Mouse (Mus musculus): ENCODE measurements at regions not wholly inside any gene's neighbourhood (a gene's known extent, or its start where the extent isn't known, plus 50 kb on each side); places are given as distances from the start of the nearest gene placed in this dataset.

DNA sequence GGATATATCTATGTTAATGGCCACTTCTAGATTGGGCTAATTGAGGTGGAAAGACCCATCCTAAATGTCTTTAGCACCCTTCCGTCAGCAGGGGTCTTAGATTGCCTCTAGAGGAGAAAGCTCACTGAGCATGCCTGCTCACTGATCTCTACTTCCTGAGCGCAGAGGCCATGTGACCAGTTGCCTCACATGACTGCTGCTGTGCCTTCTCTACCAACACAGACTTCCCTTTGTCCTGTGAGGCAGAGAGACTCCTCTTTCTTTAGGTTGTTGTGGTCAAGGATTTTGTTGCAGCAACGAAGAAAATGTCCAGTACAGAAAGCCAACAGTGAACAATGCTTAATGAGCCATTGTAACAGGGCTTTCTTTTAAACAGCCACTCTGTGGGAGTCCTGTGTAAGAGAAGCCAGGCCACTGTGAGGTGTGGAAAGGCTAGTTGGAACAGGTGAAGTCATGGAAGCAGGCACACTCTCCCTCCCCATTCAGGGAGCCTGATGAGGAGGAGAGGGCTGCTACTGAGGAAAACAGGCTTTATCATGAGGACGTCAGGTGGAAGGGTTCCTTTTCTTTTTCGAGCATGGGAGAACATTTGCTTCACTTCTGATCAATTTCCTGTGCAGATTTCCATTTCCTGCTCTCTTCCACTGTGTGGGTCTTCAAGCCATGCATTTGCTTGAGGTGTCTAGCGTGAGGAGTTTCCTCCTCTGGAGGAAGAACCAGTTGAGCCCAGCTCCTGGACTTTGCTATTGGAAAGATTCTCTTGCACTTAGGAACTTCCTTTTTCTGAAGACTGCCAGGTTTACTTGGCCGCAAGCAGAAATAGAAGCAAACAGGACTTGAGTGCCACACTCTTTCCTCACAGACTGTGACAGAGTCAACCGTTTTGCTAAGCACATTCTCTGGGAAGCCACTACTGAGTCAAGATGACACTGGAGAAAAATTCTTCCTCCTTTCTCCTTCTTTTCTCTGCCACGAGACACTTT, 290.7 kb upstream of the Adgrl2 start:
- TF ChIP-seq CTCF (IDR thresholded peaks at IDR 0.05; ENCODE audit: extremely low read depth, insufficient read length, insufficient replicate concordance, low read depth, low read length), result no peak
- TF ChIP-seq POLR2A (IDR thresholded peaks at IDR 0.05; ENCODE audit: low read depth, low read length), result no peak
